Mouse (Mus musculus): Measurements from ENCODE around the gene Lrrc47. TPM values are rescaled to one million over a fixed set of nuclear protein-coding genes. Genes with fewer than 3 reads are reported as not detected.

Gene Lrrc47
- total RNA-seq, 2 experiments from 2014 or later = 15.7 to 32.4 TPM

- no peak for ATAC-seq (replicated peaks; ENCODE audit: poor library complexity, severe bottlenecking)
Measured at GRCm38 (mm10) chr4:154022407-154022806, 10.9 kb downstream of the Lrrc47 start.

- ATAC-seq (replicated peaks; ENCODE audit: poor library complexity, severe bottlenecking) = no peak
Measured at GRCm38 (mm10) chr4:154022844-154023243, 11.3 kb downstream of the Lrrc47 start.

GRCm38 (mm10) chr4:154023754-154024601 is 12.4 kb downstream of the Lrrc47 start:
- ATAC-seq (replicated peaks; ENCODE audit: poor library complexity, severe bottlenecking) = no peak

GRCm38 (mm10) chr4:154024729-154025521 is 13.4 kb downstream of the Lrrc47 start:
- no peak for ATAC-seq (replicated peaks; ENCODE audit: poor library complexity, severe bottlenecking)

- ATAC-seq (replicated peaks; ENCODE audit: poor library complexity, severe bottlenecking) = peak; percentile 52
Measured at GRCm38 (mm10) chr4:154025641-154026440, 14.3 kb downstream of the Lrrc47 start, which contains the start of gene Smim1. Smim1 (minus strand) TSS chr4:154026230.

GRCm38 (mm10) chr4:154026441-154026761 is 14.9 kb downstream of the Lrrc47 start:
- no peak for ATAC-seq (replicated peaks; ENCODE audit: poor library complexity, severe bottlenecking)

- no peak for ATAC-seq (replicated peaks; ENCODE audit: poor library complexity, severe bottlenecking)
Measured at GRCm38 (mm10) chr4:154028066-154028465, 16.5 kb downstream of the Lrrc47 start.

GRCm38 (mm10) chr4:154028646-154029045 is 17.1 kb downstream of the Lrrc47 start:
- no peak; the same call in 1 of the 2 replicates for ATAC-seq (replicated peaks; ENCODE audit: poor library complexity, severe bottlenecking)

- no peak for ATAC-seq (replicated peaks; ENCODE audit: poor library complexity, severe bottlenecking)
Measured at GRCm38 (mm10) chr4:154037123-154037522, 25.6 kb downstream of the Lrrc47 start.

GRCm38 (mm10) chr4:154042577-154042976 is 31.0 kb downstream of the Lrrc47 start, which contains the start of gene Ccdc27:
Ccdc27 (minus strand) TSS chr4:154042677.
- ATAC-seq (replicated peaks; ENCODE audit: poor library complexity, severe bottlenecking) = no peak

- no peak for ATAC-seq (replicated peaks; ENCODE audit: poor library complexity, severe bottlenecking)
Measured at GRCm38 (mm10) chr4:154045837-154046236, 34.3 kb downstream of the Lrrc47 start.

GRCm38 (mm10) chr4:154051401-154051800 is 39.9 kb downstream of the Lrrc47 start:
- ATAC-seq (replicated peaks; ENCODE audit: poor library complexity, severe bottlenecking) = no peak

- ATAC-seq (replicated peaks; ENCODE audit: poor library complexity, severe bottlenecking) = no peak
Measured at GRCm38 (mm10) chr4:154053065-154053464, 41.5 kb downstream of the Lrrc47 start.

- no peak for ATAC-seq (replicated peaks; ENCODE audit: poor library complexity, severe bottlenecking)
Measured at GRCm38 (mm10) chr4:154055482-154055881, 44.0 kb downstream of the Lrrc47 start.

- ATAC-seq (replicated peaks; ENCODE audit: poor library complexity, severe bottlenecking) = no peak
Measured at GRCm38 (mm10) chr4:154056046-154056445, 44.5 kb downstream of the Lrrc47 start.

- ATAC-seq (replicated peaks; ENCODE audit: poor library complexity, severe bottlenecking) = no peak
Measured at GRCm38 (mm10) chr4:154056661-154057060, 45.1 kb downstream of the Lrrc47 start.

- ATAC-seq (replicated peaks; ENCODE audit: poor library complexity, severe bottlenecking) = no peak
Measured at GRCm38 (mm10) chr4:154057696-154058095, 46.2 kb downstream of the Lrrc47 start.

- peak; percentile 79 for ATAC-seq (replicated peaks; ENCODE audit: poor library complexity, severe bottlenecking)
Measured at GRCm38 (mm10) chr4:154064827-154065773, 53.6 kb downstream of the Lrrc47 start.

- ATAC-seq (replicated peaks; ENCODE audit: poor library complexity, severe bottlenecking) = peak; percentile 55
Measured at GRCm38 (mm10) chr4:154070896-154071295, 59.4 kb downstream of the Lrrc47 start.
